Mouse (Mus musculus) ES-E14 (cell line): ENCODE measurements around the gene 1600002K03Rik.

Source experiments
- HCFC1 ChIP-seq: IDR thresholded peaks from 2 replicates; pipeline ENCODE4 v1.6.1; 2012; ENCODE audit warnings: low read length, inconsistent platforms, borderline replicate concordance; ENCODE audit not compliant: insufficient read depth
- ZNF384 ChIP-seq: IDR thresholded peaks from 2 replicates; pipeline ENCODE4 v1.6.1; 2012; ENCODE audit warnings: low read depth, low read length, inconsistent platforms

DNA sequence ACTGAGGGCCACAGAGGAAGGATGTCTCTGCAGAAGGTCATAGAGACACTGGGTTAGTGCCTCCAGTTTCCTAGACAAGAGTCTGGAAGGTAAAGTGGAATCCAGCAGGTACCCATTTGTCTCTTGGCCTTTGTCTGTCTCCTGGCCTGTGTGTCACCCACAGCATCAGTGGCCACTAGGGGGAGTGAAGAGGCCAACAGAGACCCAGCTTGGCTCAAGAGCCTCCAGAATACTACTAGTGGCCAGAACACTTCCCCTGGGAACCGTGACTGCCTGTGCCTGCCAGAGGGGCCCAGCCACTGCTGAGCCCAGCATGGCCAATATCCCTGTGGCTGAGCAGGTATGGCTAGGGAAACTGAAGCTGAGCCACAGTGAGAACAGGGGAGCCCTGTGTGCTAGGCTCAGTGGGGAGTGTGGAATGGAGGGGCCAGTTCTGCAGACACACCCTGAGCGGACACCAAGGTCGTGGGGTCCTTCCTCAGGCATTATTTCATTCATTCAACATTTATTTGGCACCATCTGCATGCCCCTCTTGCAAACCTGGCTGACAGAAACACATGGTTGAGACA, 26.8 kb downstream of the 1600002K03Rik start:
- TF ChIP-seq HCFC1 (0 out of 2 replicates have a peak, but pooled peaks have one; percentile 32), ZNF384 (0 out of 2 replicates have a peak, but pooled peaks have one; percentile 44)
